Mouse (Mus musculus) cortical plate, adult 2 months (tissue): ENCODE results near the gene Ifit3b. TPM values are rescaled to one million over a fixed set of nuclear protein-coding genes. Genes with fewer than 3 reads are reported as not detected.
A peak's percentile ranks its signal among the peaks of the same experiment; 100 is the strongest.

ENCODE experiments used
- H3K27ac ChIP-seq: fragments of 200-500 bp; 2 replicates; pipeline ENCODE4 v1.5.1; 2012; ENCODE audit warnings: low read length, control low read depth, inconsistent platforms; ENCODE audit not compliant: insufficient read depth
- H3K4me1 ChIP-seq: fragments of 200-500 bp; 2 replicates; pipeline ENCODE4 v1.6.1; 2011; ENCODE audit warnings: low read length; ENCODE audit not compliant: control insufficient read depth, insufficient read depth
- H3K4me3 ChIP-seq: fragments of 200-500 bp; 2 replicates; pipeline ENCODE4 v1.5.1; 2011; ENCODE audit warnings: mild to moderate bottlenecking, low read length, control low read depth; ENCODE audit not compliant: insufficient read depth
- CTCF ChIP-seq: fragments of 200-500 bp; IDR thresholded peaks from 2 replicates; pipeline ENCODE4 v1.5.1; 2011; ENCODE audit warnings: mild to moderate bottlenecking, control low read depth, low read length; ENCODE audit not compliant: insufficient read depth; ENCODE audit errors: extremely low read depth
- POLR2A ChIP-seq: fragments of 200-500 bp; IDR thresholded peaks from 2 replicates; pipeline ENCODE4 v1.6.1; 2011; ENCODE audit warnings: mild to moderate bottlenecking, low read length, control low read depth; ENCODE audit not compliant: insufficient read depth; ENCODE audit errors: extremely low read depth
- polyA plus RNA-seq: library from polyadenylated mRNA; depleted of rRNA; stranded (reverse); fragments of >200 nt; gene quantifications from 2 replicates; pipeline ENCODE4 v1.2.3, GENCODE M21; 2012; rRNA removed

Ifit3b gene
- polyA plus RNA-seq, 1 experiment: 6.0 TPM

DNA sequence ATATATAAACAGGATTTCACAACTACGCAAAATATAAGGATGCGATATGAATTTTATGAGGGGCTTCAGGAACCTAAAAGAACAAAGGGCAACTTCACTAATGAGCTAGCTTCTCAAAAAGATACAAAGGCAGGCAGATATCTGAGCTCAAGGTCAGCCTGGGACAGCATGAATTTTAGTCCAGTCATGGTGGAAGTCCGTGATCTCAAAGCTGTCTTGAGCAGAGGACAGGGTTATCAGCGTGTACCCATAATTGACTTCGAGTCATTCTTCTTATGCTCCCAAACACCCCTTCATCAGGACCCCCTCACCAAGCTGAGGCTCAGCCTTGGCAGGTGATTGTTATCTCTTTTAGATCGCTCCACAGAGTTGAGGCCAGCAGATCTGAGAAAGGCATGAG is 43.2 kb downstream of the Ifit3b start:
- H3K27ac ChIP-seq: no peak overlapping the region
- H3K4me3 ChIP-seq: no peak overlapping the region
- TF ChIP-seq CTCF (no peak), POLR2A (no peak)
- no peaks in the 10 kb centered on the region for H3K4me1 ChIP-seq

- Histone ChIP-seq H3K27ac (no peak overlapping the region), H3K4me3 (no peak overlapping the region), H3K4me1 (no peaks in the 10 kb centered on the region)
- TF ChIP-seq POLR2A (no peak), CTCF (no peak)
Observed at GRCm38 (mm10) chr19:34655227-34655805, 47.5 kb downstream of the Ifit3b start.

DNA sequence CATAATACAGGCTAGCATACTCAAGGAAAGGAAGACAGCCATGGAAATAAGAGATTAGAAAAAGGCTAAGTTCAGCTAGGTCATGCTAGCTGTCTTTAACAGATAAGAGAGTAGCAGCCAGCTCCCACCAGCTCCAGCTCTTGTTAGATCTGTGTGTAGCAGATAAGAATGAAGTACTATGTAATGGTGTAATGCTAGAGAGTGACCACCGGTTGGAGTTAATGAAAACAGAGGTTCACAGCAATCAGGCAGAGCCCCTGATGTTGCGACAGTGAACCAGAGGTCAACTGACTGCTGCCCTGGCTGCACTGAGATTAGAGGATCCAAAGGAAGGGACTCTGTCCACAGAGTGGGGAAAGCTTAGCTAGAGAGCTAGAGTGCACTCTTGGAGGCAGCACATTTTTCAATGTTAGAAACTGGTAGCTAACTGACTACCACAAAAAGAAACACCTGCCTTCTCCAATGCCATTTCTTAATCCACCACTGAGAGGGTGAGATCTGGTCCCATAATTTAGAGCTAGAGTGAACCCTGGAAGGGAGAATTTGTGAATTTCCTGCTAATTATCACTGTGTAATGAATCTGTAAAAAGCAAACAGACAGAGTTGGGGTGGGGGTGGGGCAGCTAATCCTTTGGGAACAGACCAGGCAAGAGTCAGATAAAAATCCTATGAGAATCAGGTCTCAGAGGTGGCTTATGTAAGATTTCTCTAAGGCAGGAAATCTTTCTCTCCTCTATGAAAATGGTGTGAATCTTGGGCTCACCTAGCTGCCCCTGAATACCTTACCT is 48.9 kb downstream of the Ifit3b start:
- H3K4me1 ChIP-seq: no peaks in the 10 kb centered on the region
- TF ChIP-seq CTCF: no peak
- TF ChIP-seq POLR2A: no peak
- H3K27ac ChIP-seq: no peak overlapping the region
- H3K4me3 ChIP-seq: no peak overlapping the region

DNA sequence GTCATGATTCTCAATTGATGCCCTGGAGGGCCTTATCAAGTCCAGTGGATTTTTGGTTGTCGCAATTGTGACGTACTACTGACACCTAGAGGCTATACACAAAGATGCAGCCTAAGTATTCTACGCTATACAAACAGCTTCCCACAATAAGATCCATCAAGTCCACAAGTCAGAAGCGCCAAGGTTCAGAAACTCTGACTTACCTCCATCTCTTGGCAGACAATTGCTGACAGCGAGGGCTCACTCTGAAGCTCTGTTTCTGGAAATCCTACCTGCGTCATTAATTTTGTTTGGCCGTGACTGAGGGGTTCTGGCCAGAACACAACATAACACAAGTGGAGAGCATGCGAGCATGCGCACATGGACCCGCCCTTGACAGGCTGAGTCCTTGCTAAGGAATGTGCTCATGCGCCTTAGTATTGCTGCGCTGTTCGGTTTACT is 54.3 kb downstream of the Ifit3b start:
- TF ChIP-seq POLR2A (peak; percentile 67; the same call in 1 of the 2 replicates), CTCF (peak; percentile 59; the same call in 1 of the 2 replicates)
- no peak overlapping the region for H3K27ac ChIP-seq
- no peaks in the 10 kb centered on the region for H3K4me1 ChIP-seq
- H3K4me3 ChIP-seq: peak overlapping the region; percentile 33

GRCm38 (mm10) chr19:34662740-34663139 is 55.0 kb downstream of the Ifit3b start:
- TF ChIP-seq CTCF: no peak
- H3K4me3 ChIP-seq: no peak overlapping the region; the same call in 1 of the 2 replicates
- H3K27ac ChIP-seq: no peak overlapping the region
- no peaks in the 10 kb centered on the region for H3K4me1 ChIP-seq

Other genes with a start within 250 kb of the Ifit3b start
- 1.2 and 2.4 TPM in 2 replicates for gene Ch25h, start 132.8 kb upstream of the Ifit3b start, polyA plus RNA-seq
- gene Lipa, start 80.5 kb upstream of the Ifit3b start, polyA plus RNA-seq: 15.6 and 17.8 TPM in 2 replicates
- gene Ifit2, start 57.3 kb upstream of the Ifit3b start, polyA plus RNA-seq: 5.1 and 6.7 TPM in 2 replicates
- 15.3 and 16.9 TPM in 2 replicates for gene Ifit3, start 24.4 kb upstream of the Ifit3b start, polyA plus RNA-seq
- 2.9 TPM in 2 replicates for gene Ifit1bl1, start 6.0 kb upstream of the Ifit3b start, polyA plus RNA-seq
- gene Ifit1bl2, start 32.8 kb downstream of the Ifit3b start, polyA plus RNA-seq: 0.54 and 0.62 TPM in 2 replicates
- 3.3 and 5.3 TPM in 2 replicates for gene Ifit1, start 32.9 kb downstream of the Ifit3b start, polyA plus RNA-seq
- 1.7 and 2.0 TPM in 2 replicates for gene Slc16a12, start 139.3 kb downstream of the Ifit3b start, polyA plus RNA-seq